Mouse (Mus musculus) hindbrain, embryonic 16.5 days (tissue): ENCODE data around the gene Btla. TPM values are rescaled to one million over a fixed set of nuclear protein-coding genes. Genes with fewer than 3 reads are reported as not detected.

Experiments used
- ATAC-seq: fragments of 200-750 bp; cut with Nextera tagmentation; 2 replicates; pipeline ENCODE4 v1.8.0; 2017; ENCODE audit warnings: moderate TSS enrichment, moderate library complexity
- H3K27ac ChIP-seq: fragments of 300-500 bp; sonication (generic); 2 replicates; pipeline ENCODE4 v1.5.1; 2014; ENCODE audit warnings: low read depth, mild to moderate bottlenecking, control low read depth, low read length, moderate library complexity
- H3K27me3 ChIP-seq: fragments of 300-500 bp; sonication (generic); replicated peaks from 2 replicates; pipeline ENCODE4 v1.6.1; 2014; ENCODE audit warnings: low read length; ENCODE audit not compliant: control insufficient read depth, insufficient read depth
- H3K36me3 ChIP-seq: fragments of 300-500 bp; sonication (generic); 2 replicates; pipeline ENCODE4 v1.6.1; 2014; ENCODE audit warnings: mild to moderate bottlenecking, low read length, moderate library complexity, mixed read lengths; ENCODE audit not compliant: control insufficient read depth, insufficient read depth
- H3K4me1 ChIP-seq: fragments of 300-500 bp; sonication (generic); 2 replicates; pipeline ENCODE4 v1.6.1; 2014; ENCODE audit warnings: low read depth, low read length; ENCODE audit not compliant: control insufficient read depth, insufficient read depth
- H3K4me2 ChIP-seq: fragments of 300-500 bp; sonication (generic); 2 replicates; pipeline ENCODE4 v1.6.1; 2014; ENCODE audit warnings: mild to moderate bottlenecking, low read length, control low read depth, moderate library complexity
- H3K4me3 ChIP-seq: fragments of 300-500 bp; sonication (generic); 2 replicates; pipeline ENCODE4 v1.5.1; 2014; ENCODE audit warnings: mild to moderate bottlenecking, low read length, control low read depth, moderate library complexity
- H3K9ac ChIP-seq: fragments of 300-500 bp; sonication (generic); 2 replicates; pipeline ENCODE4 v1.6.1; 2014; ENCODE audit warnings: low read depth, mild to moderate bottlenecking, control low read depth, low read length, moderate library complexity
- H3K9me3 ChIP-seq: fragments of 300-500 bp; sonication (generic); 2 replicates; pipeline ENCODE4 v1.6.1; 2014; ENCODE audit warnings: mild to moderate bottlenecking, low read length, moderate library complexity; ENCODE audit not compliant: control insufficient read depth
- WGBS: fragments of 180-500 bp; shearing (Covaris S2); extraction: QIAGEN DNeasy Blood & Tissue Kit; methylation state at CpG from one replicate; pipeline ENCODE4 v1.1.7; 2014; 5-methylcytosine and 5-hydroxymethylcytosine counted together
- polyA plus RNA-seq: library from polyadenylated mRNA; unstranded; fragments of >200 nt; fragmentation: Nextera tagmentation; extraction: Ambion mirVana; gene quantifications from 2 replicates; pipeline ENCODE4 v1.2.1, GENCODE M21; 2015

The Btla gene
- polyA plus RNA-seq, 1 experiment from 2014 or later = 0.06 TPM

- H3K9ac ChIP-seq = no peak overlapping the region
- H3K4me3 ChIP-seq = no peak overlapping the region
These were observed 73.7 kb downstream of the Btla start for GRCm38 (mm10) chr16:45297806-45298205.

More at GRCm38 (mm10) chr16:45297806-45298205, 73.7 kb downstream of the Btla start:
- Histone ChIP-seq H3K27me3 (no peaks in the 10 kb centered on the region), H3K27ac (no peak overlapping the region), H3K9me3 (no peaks in the 10 kb centered on the region), H3K4me1 (no peaks in the 10 kb centered on the region), H3K4me2 (no peak overlapping the region), H3K36me3 (no peaks in the 10 kb centered on the region)
- WGBS = 83% methylated on average over 3 of the region's 3 CpGs
- no peak for ATAC-seq

Other genes with a start within 250 kb of the Btla start
- 13.0 and 13.5 TPM in 2 replicates for gene Ccdc80, start 130.9 kb upstream of the Btla start, polyA plus RNA-seq
- gene Slc35a5, start 65.6 kb upstream of the Btla start, polyA plus RNA-seq = 38.3 and 39.6 TPM in 2 replicates
- 49.4 and 54.9 TPM in 2 replicates for gene Atg3, start 65.5 kb upstream of the Btla start, polyA plus RNA-seq
- gene Cd200, start 184.7 kb downstream of the Btla start, polyA plus RNA-seq = 364 and 369 TPM in 2 replicates